Mouse (Mus musculus) left cerebral cortex, postnatal 25 days (tissue): ENCODE results near the gene Cldn14. TPM values are rescaled to one million over a fixed set of nuclear protein-coding genes. Genes with fewer than 3 reads are reported as not detected.

Experiments used
- DNase-seq, 2 experiments: peaks; one replicate each; pipeline ENCODE4 v3.0.0; 2022; ENCODE audit warnings: low spot score in 2 of 2, mixed read lengths in 1 of 2
- intact Hi-C: fragments of 180-260 bp; cut with DNase I; formaldehyde crosslinking; loops from one replicate; pipeline ENCODE4 v1.15.1; 2025
- total RNA-seq, 2 experiments: library from RNA; stranded (reverse); gene quantifications; 2 replicates each; pipeline ENCODE4 v1.2.3; 2021

Gene Cldn14
- total RNA-seq, 2 experiments from 2014 or later, result 1.1 to 2.0 TPM

- DNase-seq, result no peak
- intact Hi-C loops, result no loop called here
Observed at GRCm38 (mm10) chr16:93884086-93884721, 124.4 kb downstream of the Cldn14 start.

- peak; percentile 92 to 94 for DNase-seq
- intact Hi-C loops, result no loop called here
Observed at GRCm38 (mm10) chr16:93883423-93884085, 125.1 kb downstream of the Cldn14 start, which contains the start of gene Chaf1b. Gene Chaf1b, plus strand, starts transcription at chr16:93883901.

DNA sequence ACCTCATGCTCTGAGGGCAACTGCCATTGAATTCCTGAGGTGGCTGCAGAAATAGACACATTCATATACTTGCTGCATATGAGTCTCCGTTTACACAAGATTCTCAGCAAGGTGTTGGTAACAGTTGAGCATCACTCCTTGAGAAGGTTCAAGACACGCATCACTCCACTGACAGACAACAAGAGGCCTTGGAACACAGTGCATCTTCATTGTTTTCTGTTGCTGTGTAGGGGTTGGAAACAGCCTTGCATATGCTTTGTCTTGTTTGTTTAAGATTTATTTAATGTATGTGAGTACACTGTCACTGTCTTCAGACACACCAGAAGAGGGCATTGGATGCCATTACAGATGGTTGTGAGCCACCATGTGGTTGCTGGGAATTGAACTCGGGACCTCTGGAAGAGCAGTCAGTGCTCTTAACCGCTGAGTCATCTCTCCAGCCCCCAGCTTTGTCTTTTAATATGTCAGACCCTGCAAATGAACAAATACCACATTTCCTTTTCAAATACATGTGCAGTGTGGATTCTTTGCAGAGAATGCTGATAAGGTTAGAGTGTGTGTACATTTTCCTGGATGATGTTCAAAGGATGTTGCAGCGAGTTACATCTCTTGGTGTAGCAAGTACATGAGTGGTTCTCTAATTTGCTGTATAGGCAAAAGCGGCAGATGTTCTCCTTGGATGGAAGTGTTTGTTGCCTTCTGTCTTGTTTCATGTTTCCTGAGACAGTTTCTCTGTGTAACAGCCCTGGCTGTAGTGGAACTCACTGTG is 130.8 kb downstream of the Cldn14 start:
- no peak for DNase-seq
- intact Hi-C loops, result no loop called here

DNA sequence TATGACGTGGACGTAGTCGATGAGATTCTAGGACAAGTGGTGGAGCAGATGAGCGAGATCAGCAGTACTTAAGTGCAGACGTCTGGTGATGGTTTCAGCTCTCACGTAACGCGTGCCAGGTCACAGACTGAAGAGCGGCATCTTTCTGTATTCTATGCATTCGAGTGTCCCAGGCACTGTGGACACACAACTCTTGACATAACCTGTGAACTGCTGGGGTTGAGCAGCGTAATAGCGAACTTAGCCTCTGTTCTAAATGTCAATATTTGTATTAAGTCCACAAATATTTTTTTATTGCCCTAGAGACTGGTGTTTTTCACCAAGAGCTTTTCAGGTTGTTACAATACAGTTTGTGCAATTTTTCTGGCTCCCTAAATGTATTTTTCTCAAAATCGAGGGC is 133.8 kb downstream of the Cldn14 start:
- intact Hi-C loops, result no loop called here
- no peak for DNase-seq

Other genes starting within 250 kb of the Cldn14 start
- 10 to 100 TPM; 31.7 to 35.9 TPM for gene Morc3, start 176.7 kb downstream of the Cldn14 start, total RNA-seq
- gene Chaf1b, start 124.9 kb downstream of the Cldn14 start, total RNA-seq, result 1 to 10 TPM in 1 of 2 experiments, under 1 TPM in 1; 0.78 to 1.4 TPM
- not detected for gene Sim2, start 76.1 kb upstream of the Cldn14 start, total RNA-seq